Mouse (Mus musculus) spleen, postnatal 14 days (tissue): ENCODE data around the gene Eno1.

Experiments used
- DNase-seq, 2 experiments: peaks; one replicate each; pipeline ENCODE4 v3.0.0; 2021 to 2022; ENCODE audit warnings: low spot score in 2 of 2

Gene Eno1

DNA sequence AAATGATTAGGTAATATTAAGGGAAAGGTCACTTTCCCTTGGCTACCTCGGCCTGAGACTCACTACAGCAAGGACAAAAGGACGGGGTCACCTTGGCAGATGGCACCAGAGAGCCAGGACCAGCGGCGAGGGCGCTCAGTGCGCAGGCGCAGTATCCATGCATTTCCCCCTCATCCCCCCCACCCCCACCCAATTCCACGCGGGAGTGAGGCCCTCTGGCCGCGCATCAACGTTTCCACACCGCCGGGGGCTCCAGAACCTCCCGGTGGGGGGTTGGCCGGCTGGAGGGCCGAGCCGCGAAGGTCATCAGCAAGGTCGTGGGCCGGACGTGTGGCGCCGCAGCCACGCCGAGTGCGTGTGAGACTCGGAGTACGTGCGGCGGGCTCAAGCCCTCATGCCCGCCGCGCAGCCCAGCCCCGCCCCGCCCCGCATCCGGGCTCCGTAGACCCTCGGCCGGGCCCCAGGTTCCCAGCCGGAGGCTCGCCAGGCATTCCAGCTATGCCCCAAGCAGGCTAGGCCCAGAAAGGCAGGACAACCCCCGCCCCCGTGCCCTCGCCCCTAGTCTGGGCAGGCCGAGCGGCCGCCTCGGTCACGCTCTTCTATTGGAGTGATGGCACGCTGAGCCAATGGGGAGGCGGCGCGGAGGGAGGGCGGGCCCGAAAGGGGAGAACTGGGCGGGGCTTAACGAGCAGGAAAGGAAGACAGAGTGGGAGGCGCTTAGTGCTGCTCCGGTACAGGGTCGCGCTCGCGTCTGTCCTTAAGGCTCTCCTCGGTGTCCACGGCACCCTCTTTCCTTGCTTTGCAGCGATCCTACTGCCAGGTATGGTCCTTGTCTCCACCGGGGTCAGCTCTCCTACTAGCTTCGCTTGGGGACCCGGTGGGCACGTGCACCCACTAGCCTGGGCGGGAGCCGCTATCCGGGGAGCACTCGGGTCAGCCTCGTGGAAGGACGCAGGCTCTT, at the start of gene Eno1:
Eno1 (plus strand) TSS at position 201 of the 961 bp plus-strand sequence.
- peak; percentile 92 to 94 for DNase-seq

DNA sequence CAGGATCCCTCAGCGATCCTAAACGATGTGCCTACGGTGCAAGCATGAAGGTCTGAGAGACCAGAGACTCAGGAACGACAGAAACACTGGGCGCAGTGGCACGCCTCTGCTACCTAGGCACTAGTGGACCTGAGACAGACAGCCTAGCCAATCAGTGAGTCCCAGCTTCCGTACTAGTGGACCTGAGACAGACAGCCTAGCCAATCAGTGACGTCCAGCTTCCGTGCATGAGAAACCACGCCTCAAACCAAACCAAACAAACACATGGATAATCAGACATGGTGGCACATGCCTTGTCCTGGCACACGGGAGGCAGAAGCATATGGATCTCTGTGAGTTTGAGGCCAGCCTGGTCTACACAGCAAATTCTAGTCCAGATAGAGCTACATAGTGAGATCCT, 48.3 kb upstream of the Eno1 start:
- DNase-seq = no peak

DNA sequence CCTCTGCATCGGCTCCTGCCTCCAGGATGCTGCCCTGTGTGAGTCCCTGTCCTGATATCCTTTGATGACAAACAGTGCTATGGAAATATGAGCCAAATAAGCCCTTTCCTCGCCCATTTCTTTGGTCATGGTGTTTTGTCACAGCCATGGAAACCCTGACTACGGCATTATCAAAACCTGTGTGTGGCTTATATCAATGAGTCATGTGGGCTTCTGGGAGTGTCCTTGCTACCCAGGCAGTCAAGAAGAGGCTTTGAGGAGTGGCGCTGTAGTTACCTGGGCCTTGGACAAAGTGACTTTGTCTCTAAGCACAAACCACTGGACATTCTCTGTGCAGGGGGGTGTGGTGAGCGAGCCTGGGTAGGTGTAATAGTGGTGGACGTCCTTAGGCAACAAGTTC, 44.3 kb upstream of the Eno1 start:
- DNase-seq = no peak

DNA sequence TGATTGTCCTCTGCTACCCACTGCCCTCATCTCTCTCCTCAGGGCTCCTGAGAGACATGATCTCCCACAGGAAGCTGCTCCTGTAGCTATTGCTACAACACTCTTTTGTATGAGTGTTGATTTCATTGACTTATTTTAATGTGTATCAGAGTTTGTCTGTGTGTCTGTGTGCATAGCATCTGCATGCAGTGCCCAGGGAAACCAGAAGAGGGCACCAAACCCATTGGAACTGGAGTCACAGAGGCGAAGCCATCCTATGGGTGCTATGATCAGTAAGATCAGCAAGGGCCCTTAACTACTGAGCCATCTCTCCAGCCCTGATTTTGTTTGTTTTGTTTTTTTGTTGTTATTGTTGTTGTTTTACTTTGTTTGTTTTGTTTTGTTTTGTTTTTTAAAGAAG, 42.6 kb upstream of the Eno1 start:
- DNase-seq = peak in 1 of 2 experiments; percentile 61

DNA sequence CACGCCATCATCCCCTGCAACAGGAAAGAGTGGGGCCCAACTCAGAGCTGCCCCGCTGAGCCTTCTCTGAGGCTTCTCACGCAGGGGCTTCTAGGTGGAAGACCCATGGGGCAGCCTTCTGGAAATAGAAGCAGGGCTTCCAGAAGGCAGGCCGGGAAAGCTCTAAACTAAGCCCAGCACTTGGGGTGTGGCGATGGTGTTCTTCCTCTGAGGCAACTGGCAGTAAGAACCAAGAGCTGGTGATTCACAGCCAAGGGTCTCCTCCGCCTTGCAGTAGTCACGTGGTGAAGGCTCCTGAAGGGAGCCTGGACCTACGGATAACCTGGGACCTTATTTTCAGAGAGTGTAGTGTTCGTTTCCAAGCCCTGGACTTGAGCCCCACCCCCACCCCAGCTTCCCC, 38.3 kb upstream of the Eno1 start:
- DNase-seq = no peak

DNA sequence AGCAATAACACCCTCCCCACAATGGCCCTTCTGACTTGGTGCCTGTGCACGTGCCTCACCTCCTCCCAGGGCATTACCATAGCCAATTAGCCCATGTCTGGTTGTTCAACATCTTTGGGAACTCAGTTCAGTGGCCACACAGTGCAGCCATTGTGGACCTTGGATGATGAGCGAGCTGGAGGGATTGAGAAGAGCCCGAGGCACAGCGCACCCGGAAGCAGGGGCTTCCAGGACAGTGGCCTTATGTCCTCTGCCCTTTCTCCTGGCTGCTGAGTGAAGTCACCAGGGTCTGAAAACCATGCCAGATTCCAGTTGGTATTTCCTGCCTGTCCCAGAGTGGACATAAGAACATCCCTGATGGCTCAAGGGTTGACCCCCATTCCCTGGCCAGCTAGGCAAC, 35.3 kb upstream of the Eno1 start, which contains the start of gene Car6:
Car6 (minus strand) TSS at position 101 of the 400 bp plus-strand sequence.
- no peak for DNase-seq

DNA sequence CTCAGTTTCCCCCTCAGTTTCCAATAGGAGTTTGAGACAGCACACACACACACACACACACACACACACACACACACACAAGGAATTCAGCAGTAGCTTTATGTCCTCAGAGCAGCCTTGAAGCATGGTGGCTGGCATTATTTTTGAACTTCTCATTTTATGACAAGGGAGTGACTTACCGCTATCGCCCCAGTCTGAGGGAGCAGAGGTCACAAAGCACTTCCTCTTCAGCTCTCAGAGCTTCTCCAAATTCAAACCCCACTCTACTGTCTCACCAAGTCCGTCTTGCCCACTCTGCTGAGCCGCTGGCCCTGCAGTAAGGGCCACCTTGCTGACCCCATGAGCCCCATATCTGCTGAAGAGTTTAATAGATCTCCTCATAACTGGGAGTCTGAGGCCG, 33.8 kb upstream of the Eno1 start:
- no peak for DNase-seq

DNA sequence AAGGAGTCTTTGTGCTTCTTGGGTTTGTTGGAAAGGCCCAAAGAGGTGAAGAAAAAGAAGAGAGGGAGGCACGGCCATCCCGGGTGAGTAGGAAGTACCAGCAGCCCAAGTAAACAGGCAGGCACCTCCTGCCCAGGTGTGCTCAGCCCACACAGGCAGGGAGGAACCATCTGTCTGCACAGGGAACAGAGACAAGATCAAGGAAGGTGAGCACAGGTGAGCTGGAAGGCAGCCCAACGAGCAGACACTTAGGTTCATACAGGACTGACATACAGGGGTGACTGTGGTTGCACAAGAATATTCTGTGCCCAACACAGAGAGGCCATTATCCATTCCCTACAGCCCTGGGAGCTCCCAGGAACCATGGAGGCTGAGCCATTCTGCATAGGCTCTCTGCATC, 31.6 kb upstream of the Eno1 start:
- no peak for DNase-seq

DNA sequence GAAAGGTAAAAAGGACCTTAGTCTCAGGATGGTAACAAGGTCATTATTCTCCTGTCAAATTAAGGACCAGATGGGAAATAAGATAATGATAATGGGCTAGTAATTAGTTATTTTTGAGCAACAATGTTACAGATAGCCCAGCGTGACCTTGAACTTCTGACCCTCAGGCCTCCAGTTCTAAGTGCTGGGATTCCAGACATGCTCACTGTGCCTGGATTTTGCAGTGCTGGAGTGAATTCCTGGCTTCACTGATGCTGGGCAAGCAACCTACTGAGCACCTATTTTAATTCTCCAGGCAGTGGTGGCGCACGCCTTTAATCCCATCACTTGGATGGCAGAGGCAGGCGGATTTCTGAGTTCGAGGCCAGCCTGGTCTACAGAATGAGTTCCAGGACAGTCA, 26.8 kb upstream of the Eno1 start:
- DNase-seq = no peak

DNA sequence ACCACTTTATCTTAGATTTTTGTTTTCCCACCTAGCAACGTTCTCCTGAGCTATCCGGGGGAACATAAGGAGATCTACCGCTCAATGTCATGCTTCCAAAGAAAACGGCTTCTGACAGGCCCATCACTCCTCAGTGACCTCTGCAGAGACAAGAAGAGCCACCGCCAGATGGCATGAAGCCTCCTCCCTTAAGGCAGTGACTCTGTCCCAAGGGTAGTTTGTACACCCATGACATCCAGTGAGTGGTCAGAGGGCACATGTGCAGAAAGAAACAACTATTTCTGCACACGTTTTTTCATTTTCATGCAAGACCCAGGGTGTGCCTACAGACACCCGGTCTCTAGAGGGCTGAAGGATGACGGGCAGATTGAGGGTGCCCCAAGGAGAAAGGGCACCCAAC, 26.2 kb upstream of the Eno1 start:
- DNase-seq = no peak

DNA sequence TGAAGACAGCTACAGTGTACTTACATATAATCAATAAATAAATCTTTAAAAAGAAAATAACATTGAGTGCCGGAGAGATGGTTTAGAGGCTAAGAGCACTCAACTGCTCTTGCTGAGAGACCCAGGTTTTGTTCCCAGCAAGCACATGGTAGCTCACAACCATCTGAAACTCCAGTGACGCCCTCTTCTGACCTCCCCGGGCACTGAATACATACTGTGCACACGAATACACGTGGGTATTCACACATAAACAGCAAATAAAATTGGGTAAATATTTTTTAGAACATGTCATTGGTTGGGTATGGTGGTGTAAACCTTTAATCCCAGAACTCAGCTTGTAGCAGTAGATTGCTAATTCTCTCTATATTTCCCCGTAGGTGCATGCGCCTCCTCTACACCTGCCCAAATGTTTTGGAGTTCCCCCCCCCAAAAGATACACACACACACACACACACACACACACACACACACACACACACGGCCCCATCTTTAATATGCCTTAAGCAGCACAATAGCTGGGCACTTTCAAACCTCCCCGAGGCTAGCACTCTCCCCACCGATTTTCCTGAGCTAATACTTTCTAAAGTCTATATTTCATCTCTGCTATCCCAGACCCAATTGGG, 24.5 kb upstream of the Eno1 start:
- no peak for DNase-seq

DNA sequence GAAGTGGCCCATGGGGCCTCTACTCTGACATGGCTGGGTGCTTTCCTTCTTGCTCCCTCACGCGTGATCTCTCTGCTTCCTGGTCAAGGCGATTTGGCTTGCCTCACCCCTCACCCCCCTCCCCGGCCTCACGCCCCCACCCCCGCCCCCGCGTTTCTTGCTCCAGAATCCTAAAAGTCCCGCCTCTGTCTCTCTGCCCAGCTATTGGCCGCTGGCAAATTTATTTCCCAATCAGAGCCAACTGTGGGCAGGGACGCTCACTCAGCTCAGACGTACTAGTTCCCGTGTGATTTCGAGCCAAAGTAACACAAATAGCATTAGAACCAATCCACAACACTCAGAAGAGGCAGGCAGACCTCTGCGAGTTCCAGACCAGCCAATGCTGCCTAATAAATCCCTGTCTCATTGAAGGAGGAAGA, 24.0 kb upstream of the Eno1 start:
- DNase-seq = peak in 1 of 2 experiments; percentile 21

DNA sequence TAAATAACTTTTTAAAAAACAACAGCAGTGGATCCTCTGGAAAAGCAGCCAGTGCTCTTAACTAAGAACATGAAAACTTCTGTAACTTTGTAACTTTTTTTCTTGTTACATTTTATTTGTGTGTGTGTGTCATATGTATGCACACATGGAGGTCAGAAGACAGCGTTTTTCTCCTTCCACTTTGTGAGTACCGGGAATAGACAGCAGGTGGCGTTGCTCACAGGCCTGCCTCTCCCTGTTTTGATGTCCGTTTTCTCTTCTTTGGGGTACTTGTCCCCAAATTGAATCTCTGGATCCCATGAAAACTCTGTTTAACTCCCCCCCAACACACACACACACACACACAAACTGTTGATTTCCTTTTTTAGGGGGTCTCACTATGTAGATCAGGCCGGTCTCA, 22.6 kb upstream of the Eno1 start:
- DNase-seq = no peak

DNA sequence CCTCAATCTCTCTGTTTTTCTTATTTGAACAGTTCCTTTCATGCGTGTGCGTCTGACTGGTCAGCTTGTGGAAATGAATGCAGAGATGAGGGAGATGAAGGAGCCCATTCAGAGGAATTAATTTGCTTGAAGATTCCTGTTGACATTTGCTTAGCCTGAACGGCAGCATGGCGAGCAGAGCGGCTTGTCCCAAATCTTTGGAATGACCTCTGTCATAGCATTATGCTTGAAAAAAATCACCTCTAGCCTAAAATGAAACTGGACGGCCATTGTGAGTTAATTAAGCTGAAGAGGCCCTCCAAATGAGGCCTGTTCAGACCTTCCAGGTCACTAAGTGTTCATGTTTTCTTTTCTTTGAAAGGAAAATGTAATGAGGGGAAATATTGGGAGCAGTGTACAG, 20.1 kb upstream of the Eno1 start:
- DNase-seq = no peak

DNA sequence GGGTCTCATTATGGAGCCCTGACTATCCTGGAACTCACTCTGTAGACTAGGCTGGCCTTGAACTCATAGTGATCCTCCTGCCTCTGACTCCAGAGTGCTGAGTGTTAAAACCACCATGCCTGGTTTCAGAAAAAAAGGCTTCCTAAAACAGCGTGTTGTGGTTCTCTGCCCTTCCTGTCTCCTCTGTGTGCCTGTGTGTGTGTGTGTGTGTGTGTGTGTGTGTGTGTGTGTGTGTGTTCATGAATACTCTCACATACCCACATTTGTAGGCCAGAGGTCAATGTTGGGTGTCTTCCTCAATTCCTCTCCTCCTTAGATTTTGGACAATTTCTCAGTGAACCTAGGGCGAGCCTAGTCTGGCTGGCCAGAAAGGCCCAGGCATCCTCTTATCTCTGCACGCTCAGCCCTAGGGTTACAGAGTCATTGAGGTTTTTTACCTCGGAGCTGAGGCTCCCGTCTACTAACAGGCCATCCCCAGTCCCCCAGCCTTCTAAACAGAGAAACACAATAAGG, 19.4 kb upstream of the Eno1 start:
- DNase-seq = no peak

DNA sequence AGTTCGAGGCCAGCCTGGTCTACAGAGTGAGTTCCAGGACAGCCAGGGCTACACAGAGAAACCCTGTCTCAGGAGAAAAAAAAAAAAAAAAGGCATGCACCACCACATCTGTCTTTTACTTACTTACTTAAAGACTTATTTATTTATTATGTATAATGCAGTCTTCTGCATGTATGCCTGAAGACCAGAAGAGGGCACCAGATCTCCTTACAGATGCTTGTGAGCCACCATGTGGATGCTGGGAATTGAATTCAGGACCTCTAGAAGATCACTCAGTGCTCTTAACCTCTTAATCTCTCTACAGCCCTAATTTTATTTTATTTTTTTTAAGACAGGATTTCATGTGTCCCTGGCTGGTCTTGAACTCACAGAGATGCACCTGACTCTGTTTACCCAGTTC, 18.6 kb upstream of the Eno1 start:
- no peak for DNase-seq

DNA sequence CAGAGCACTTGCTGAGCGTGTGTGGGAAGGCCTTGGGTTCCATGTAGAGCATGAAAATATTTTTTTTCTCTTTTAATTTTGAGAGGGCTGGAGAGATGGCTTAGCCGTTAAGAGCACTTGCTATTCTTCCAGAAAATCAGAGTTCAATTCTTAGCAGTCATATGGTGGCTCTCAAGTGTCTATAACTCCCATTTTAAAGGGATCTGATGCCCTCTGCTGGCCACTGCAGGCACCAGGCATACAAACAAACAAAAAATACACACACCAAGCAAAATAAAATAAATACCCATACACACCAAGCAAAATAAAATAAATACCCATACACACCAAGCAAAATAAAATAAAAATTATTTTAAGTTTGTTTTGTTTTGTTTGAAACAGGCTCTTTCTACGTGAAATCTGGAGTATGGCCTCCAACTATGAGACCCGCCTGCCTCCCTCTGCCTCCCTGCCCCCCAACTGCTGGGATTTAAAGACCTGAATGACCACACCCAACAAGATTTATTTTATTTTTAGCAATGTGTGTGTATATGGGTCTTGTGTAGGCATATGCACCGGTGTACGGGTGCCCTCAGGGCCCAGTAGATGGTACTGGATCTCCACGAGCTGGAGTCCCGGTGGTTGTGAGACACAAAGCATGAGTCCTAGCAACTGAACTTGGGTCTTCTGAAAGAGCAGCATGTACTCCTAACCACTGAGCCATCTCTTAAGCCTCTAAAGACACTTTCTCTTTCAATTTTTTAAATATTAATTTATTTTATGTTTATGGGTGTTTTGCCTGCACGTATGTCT, 16.8 kb upstream of the Eno1 start:
- peak in 1 of 2 experiments; percentile 55 for DNase-seq

DNA sequence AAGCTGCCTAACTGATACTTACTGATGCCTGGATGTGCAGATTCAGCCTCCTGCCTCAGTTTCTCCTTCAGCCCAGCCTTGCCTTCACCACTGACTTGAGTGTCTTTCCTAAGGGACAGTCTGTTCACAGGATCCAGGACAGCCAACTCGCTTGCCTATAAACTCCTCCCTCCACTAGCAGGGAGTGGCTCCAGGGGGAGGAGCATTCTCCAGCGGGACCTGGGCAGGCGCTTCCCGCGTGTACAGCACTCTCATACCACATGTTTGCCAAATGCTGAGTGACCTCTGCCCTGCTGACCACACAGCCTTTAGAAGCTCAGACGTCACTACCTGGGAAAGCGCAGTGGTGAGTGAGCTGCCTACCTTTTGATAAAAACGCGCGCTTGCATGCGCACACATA, 15.9 kb upstream of the Eno1 start:
- DNase-seq = no peak

DNA sequence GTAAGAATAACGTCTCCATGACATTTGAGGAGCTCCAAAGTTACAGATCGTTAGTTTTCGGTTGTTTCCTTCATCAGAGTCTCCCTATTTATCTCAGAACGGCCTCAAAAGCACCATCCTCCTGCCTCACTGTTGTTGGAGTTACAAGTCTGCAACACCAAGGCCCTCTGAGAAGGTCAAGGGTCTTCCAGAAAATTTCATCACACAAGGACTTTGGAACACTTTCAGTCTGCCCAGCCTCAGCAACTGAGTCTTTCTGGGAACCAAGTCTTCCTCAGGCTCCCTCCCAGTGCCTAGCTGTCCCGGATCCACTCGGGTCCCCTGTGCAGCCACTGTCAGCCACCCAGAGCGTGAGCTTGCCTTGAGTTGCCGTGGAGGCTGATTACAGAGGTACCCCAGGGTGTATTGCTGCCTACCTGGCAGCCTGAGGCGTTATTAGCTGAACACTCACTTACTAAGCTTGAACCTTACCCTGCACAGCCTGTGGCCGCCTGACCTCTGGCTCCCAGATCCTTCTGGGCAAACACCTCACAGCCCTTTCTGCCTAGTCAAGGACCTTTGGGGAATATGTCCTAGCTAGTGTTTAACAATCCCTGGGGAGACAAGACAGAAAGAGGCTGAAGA, 15.4 kb upstream of the Eno1 start:
- no peak for DNase-seq

DNA sequence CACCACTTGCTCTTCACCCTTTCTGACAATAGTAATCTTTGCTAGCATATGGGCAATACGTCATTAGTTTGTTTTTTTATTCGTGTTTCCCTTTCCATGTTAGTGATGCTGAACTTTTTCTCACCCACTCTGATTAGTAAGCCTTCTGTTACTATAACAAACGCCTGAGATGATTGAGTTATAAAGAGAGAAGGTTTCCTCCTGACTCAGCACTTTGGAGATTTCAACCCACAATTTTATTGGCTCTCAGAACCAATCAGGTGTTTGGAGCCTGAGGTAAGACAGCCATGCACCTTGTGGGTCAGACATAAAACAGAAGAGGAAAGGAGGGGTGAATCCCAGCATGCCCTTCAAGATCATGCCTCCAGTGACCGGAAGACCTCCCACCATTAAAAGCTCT, 12.7 kb upstream of the Eno1 start:
- DNase-seq = no peak

DNA sequence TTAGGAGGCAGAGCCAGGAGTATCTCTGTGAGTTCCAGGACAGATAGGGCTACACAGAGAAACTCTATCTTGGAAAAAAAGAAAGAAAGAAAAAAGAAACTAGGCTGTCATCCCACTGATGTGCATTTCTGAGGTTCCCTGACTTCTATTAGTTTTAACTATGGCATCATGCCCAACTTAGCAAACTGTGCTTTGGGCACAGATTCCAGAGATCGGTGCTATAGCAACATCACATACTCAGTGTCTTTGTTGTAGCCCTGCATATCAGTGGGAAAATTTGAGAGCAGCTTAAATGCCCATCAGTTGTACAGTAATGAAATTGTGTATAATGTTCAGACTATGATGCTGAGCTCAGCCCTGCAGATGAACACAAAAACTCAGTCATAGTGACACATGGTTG, 10.8 kb upstream of the Eno1 start:
- DNase-seq = no peak
